Mouse (Mus musculus): ENCODE results near the gene Safb2. TPM values are rescaled to one million over a fixed set of nuclear protein-coding genes. Genes with fewer than 3 reads are reported as not detected.
"Not testable (repeated sequence)": the region's sequence is repeated elsewhere in the genome, so short reads cannot be mapped to it uniquely, and the experiment has no call there.

The Safb2 gene
- polyA plus RNA-seq, 1 experiment, result 110 TPM

GRCm38 (mm10) chr17:56613236-56613844 is 29.0 kb upstream of the Safb2 start, which contains the start of gene Rpl36:
Rpl36 (plus strand) TSS chr17:56613416.
- Histone ChIP-seq H3K27ac (ENCODE audit: insufficient read depth, low read depth, low read length) (peak within 1 kb of the TSS; percentile 67), H3K4me1 (ENCODE audit: control insufficient read depth, insufficient read depth, insufficient read length, low read length) (peaks cover 25% of the 10 kb centered on the region), H3K4me3 (ENCODE audit: low read depth, low read length) (peak within 1 kb of the TSS; percentile 74), H3K36me3 (ENCODE audit: control insufficient read depth, insufficient read depth, low read length) (peaks cover 23% of the 10 kb centered on the region), H3K27me3 (ENCODE audit: control insufficient read depth, insufficient read depth, low read length) (no peaks in the 10 kb centered on the region)
- TF ChIP-seq POLR2A (IDR thresholded peaks at IDR 0.05; ENCODE audit: low read depth, low read length), result peak; percentile 61
- TF ChIP-seq CTCF (IDR thresholded peaks at IDR 0.05; ENCODE audit: extremely low read depth, insufficient read length, insufficient replicate concordance, low read depth, low read length), result peak; percentile 96
- WGBS, result under 1% methylated on average over 52 of the region's 52 CpGs

- Histone ChIP-seq H3K36me3 (ENCODE audit: control insufficient read depth, insufficient read depth, low read length) (peaks cover 16% of the 10 kb centered on the region), H3K4me1 (ENCODE audit: control insufficient read depth, insufficient read depth, insufficient read length, low read length) (peaks cover 25% of the 10 kb centered on the region), H3K27ac (ENCODE audit: insufficient read depth, low read depth, low read length) (peak overlapping the region; percentile 34; the same call in 1 of the 2 replicates)
- H3K4me3 ChIP-seq (ENCODE audit: low read depth, low read length); H3K27me3 ChIP-seq (ENCODE audit: control insufficient read depth, insufficient read depth, low read length): not testable (repeated sequence)
- 59% methylated on average over 10 of the region's 10 CpGs for WGBS
Measured at GRCm38 (mm10) chr17:56612565-56612939, 28.2 kb upstream of the Safb2 start.

GRCm38 (mm10) chr17:56611861-56612564 is 27.6 kb upstream of the Safb2 start:
- H3K36me3 ChIP-seq (ENCODE audit: control insufficient read depth, insufficient read depth, low read length), result peaks cover 17% of the 10 kb centered on the region
- peak overlapping the region; percentile 34; the same call in 1 of the 2 replicates for H3K27ac ChIP-seq (ENCODE audit: insufficient read depth, low read depth, low read length)
- 24% methylated on average over 14 of the region's 14 CpGs for WGBS
- TF ChIP-seq CTCF (IDR thresholded peaks at IDR 0.05; ENCODE audit: extremely low read depth, insufficient read length, insufficient replicate concordance, low read depth, low read length), result no peak
- TF ChIP-seq POLR2A (IDR thresholded peaks at IDR 0.05; ENCODE audit: low read depth, low read length), result no peak
- H3K27me3 ChIP-seq (ENCODE audit: control insufficient read depth, insufficient read depth, low read length), result no peaks in the 10 kb centered on the region
- peaks cover 25% of the 10 kb centered on the region for H3K4me1 ChIP-seq (ENCODE audit: control insufficient read depth, insufficient read depth, insufficient read length, low read length)
- H3K4me3 ChIP-seq (ENCODE audit: low read depth, low read length), result peak overlapping the region; percentile 50

GRCm38 (mm10) chr17:56611323-56611722 is 26.9 kb upstream of the Safb2 start:
- Histone ChIP-seq H3K27me3 (ENCODE audit: control insufficient read depth, insufficient read depth, low read length) (no peaks in the 10 kb centered on the region), H3K4me1 (ENCODE audit: control insufficient read depth, insufficient read depth, insufficient read length, low read length) (peaks cover 25% of the 10 kb centered on the region), H3K36me3 (ENCODE audit: control insufficient read depth, insufficient read depth, low read length) (peaks cover 24% of the 10 kb centered on the region), H3K4me3 (ENCODE audit: low read depth, low read length) (no peak overlapping the region), H3K27ac (ENCODE audit: insufficient read depth, low read depth, low read length) (no peak overlapping the region)
- no peak for TF ChIP-seq POLR2A (IDR thresholded peaks at IDR 0.05; ENCODE audit: low read depth, low read length)
- no peak for TF ChIP-seq CTCF (IDR thresholded peaks at IDR 0.05; ENCODE audit: extremely low read depth, insufficient read length, insufficient replicate concordance, low read depth, low read length)
- 67% methylated on average over 2 of the region's 2 CpGs for WGBS

GRCm38 (mm10) chr17:56609452-56610171 is 25.2 kb upstream of the Safb2 start, which contains the start of gene 2410015M20Rik:
2410015M20Rik (minus strand) TSS chr17:56609771.
- peak within 1 kb of the TSS; percentile 77 for H3K27ac ChIP-seq (ENCODE audit: insufficient read depth, low read depth, low read length)
- H3K4me1 ChIP-seq (ENCODE audit: control insufficient read depth, insufficient read depth, insufficient read length, low read length), result peaks cover 22% of the 10 kb centered on the region
- no peak; the same call in 1 of the 2 replicates for TF ChIP-seq POLR2A (IDR thresholded peaks at IDR 0.05; ENCODE audit: low read depth, low read length)
- TF ChIP-seq CTCF (IDR thresholded peaks at IDR 0.05; ENCODE audit: extremely low read depth, insufficient read length, insufficient replicate concordance, low read depth, low read length), result peak; percentile 46; the same call in 1 of the 2 replicates
- no peaks in the 10 kb centered on the region for H3K27me3 ChIP-seq (ENCODE audit: control insufficient read depth, insufficient read depth, low read length)
- peaks cover 29% of the 10 kb centered on the region for H3K36me3 ChIP-seq (ENCODE audit: control insufficient read depth, insufficient read depth, low read length)
- H3K4me3 ChIP-seq (ENCODE audit: low read depth, low read length), result peak within 1 kb of the TSS; percentile 82
- under 1% methylated on average over 44 of the region's 44 CpGs for WGBS

GRCm38 (mm10) chr17:56608699-56609098 is 24.3 kb upstream of the Safb2 start:
- no peaks in the 10 kb centered on the region for H3K27me3 ChIP-seq (ENCODE audit: control insufficient read depth, insufficient read depth, low read length)
- H3K36me3 ChIP-seq (ENCODE audit: control insufficient read depth, insufficient read depth, low read length), result peaks cover 34% of the 10 kb centered on the region
- H3K4me3 ChIP-seq (ENCODE audit: low read depth, low read length), result peak overlapping the region; percentile 82
- H3K4me1 ChIP-seq (ENCODE audit: control insufficient read depth, insufficient read depth, insufficient read length, low read length), result peaks cover 14% of the 10 kb centered on the region
- TF ChIP-seq CTCF (IDR thresholded peaks at IDR 0.05; ENCODE audit: extremely low read depth, insufficient read length, insufficient replicate concordance, low read depth, low read length), result no peak
- TF ChIP-seq POLR2A (IDR thresholded peaks at IDR 0.05; ENCODE audit: low read depth, low read length), result no peak
- 12% methylated on average over 5 of the region's 5 CpGs for WGBS
- no peak overlapping the region for H3K27ac ChIP-seq (ENCODE audit: insufficient read depth, low read depth, low read length)
